Mouse (Mus musculus) G1E (cell line): Measurements from ENCODE around the gene Cwc22.

ENCODE experiments used
- CTCF ChIP-seq: IDR thresholded peaks from 2 replicates; pipeline ENCODE4 v1.5.1; 2012; ENCODE audit warnings: low read depth, low read length, inconsistent platforms, mixed read lengths
- GATA1 ChIP-seq: IDR thresholded peaks from 2 replicates; pipeline ENCODE4 v1.6.1; 2012; ENCODE audit warnings: borderline replicate concordance, low read length, inconsistent platforms, mixed read lengths
- POLR2AphosphoS5 ChIP-seq: IDR thresholded peaks from 2 replicates; pipeline ENCODE4 v1.6.1; 2012; ENCODE audit warnings: low read depth, low read length, inconsistent platforms; ENCODE audit not compliant: insufficient replicate concordance

DNA sequence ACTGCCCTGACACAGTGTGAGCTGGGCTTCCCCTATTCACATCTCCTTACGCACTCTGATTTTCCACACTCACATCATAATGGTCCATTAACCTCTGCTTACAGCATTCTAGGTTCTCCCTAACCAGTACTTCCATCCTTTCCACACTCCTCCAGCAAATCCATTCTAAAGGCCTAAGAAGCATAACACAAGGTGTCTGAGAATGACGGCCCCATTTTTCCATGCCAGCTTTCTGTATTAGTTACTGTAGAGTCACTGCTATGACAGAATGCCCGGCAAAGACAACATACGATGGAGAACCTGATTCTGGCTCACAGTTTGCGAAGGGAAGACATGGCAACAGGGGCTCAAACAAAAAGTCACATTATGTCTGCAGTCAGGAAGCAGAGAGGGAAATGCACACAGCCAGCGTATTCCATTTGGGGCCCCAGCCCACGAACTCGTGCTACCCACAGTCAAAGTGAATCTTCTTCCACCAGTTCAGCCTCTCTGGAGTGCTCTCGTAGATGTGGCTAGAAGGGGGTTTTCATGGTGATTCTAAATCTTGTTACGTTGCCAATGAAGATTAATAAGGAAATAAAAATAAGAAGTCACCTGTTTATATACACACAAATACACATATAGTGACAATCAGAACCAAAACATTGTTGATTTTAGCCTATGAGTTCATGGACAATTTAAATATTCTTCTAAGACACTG, 68.9 kb downstream of the Cwc22 start:
- TF ChIP-seq GATA1 (no peak), CTCF (no peak), POLR2AphosphoS5 (no peak)
